Mouse (Mus musculus): ENCODE data around the gene Aqp11. TPM values are rescaled to one million over a fixed set of nuclear protein-coding genes. Genes with fewer than 3 reads are reported as not detected.

Gene Aqp11
- polyA plus RNA-seq, 2 experiments: 2.2 to 4.2 TPM

DNA sequence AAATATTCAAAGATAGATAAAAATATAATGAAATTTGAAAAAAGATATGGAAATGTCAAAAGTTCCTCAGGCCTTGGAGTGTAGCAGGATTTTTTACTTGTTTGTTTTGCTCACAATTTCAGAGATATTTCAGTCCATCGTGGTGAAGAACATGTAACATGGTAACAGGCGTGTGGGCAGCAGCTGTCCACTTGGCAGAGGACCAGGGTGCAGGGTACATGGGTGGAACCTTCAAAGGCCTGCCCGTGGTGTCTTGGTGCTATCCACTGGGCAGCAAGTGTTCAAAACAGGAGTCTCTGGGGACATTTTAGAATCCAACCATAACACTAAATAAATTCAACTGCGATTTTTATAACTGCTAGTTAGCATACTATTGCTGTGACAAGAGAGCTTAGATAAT lies 31.0 kb downstream of the Aqp11 start:
- Histone ChIP-seq H3K27ac (replicated peaks; ENCODE audit: low read depth, low read length) (no peak overlapping the region), H3K4me1 (ENCODE audit: control insufficient read depth, insufficient read depth, low read length) (no peaks in the 10 kb centered on the region), H3K9ac (ENCODE audit: low read depth, low read length, severe bottlenecking) (no peak overlapping the region), H3K4me2 (replicated peaks; ENCODE audit: low read depth, low read length, severe bottlenecking) (no peak overlapping the region), H3K27me3 (ENCODE audit: control insufficient read depth, insufficient read depth, low read length) (no peaks in the 10 kb centered on the region), H3K36me3 (ENCODE audit: control insufficient read depth, insufficient read depth, low read length) (peaks cover 10% of the 10 kb centered on the region), H3K4me3 (replicated peaks; ENCODE audit: low read length) (no peak overlapping the region), H3K9me3 (ENCODE audit: control insufficient read depth, low read length) (no peaks in the 10 kb centered on the region)
- no peak for TF ChIP-seq POLR2A (IDR thresholded peaks at IDR 0.05; ENCODE audit: borderline replicate concordance, extremely low read depth, insufficient read depth, insufficient read length)
- no peak for DNase-seq (ENCODE audit: low spot score)
- WGBS: 82% methylated on average over 4 of the region's 4 CpGs
- no peak for ATAC-seq (ENCODE audit: low FRiP score, low read depth)

DNA sequence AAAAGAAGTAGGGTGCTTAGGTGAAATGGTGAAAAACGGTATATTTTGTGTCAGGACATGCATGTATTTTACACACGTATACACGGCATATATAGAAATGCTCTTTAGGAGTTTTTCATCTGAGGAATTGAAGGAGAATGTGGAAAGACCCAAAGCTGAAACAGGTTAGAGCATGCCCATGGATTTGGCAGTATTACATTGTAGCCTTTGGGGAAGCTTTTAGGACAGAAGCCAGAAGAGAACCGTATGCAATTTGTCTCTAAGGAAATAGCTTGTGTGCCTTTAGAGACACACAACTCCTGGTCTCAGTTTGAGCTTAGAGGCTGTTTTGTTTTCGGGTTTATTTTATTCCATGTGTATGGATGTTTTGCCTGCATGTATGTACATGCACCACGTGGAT lies 37.0 kb downstream of the Aqp11 start:
- TF ChIP-seq POLR2A (IDR thresholded peaks at IDR 0.05; ENCODE audit: borderline replicate concordance, extremely low read depth, insufficient read depth, insufficient read length): no peak
- WGBS: 76% methylated on average over 6 of the region's 6 CpGs
- ATAC-seq (ENCODE audit: low FRiP score, low read depth): no peak
- Histone ChIP-seq H3K4me1 (ENCODE audit: control insufficient read depth, insufficient read depth, low read length) (peaks cover 6% of the 10 kb centered on the region), H3K27me3 (ENCODE audit: control insufficient read depth, insufficient read depth, low read length) (no peaks in the 10 kb centered on the region), H3K36me3 (ENCODE audit: control insufficient read depth, insufficient read depth, low read length) (peaks cover 9% of the 10 kb centered on the region; the same call in 1 of the 2 replicates), H3K4me2 (replicated peaks; ENCODE audit: low read depth, low read length, severe bottlenecking) (no peak overlapping the region), H3K9ac (ENCODE audit: low read depth, low read length, severe bottlenecking) (no peak overlapping the region), H3K9me3 (ENCODE audit: control insufficient read depth, low read length) (peaks cover 3% of the 10 kb centered on the region; the same call in 1 of the 2 replicates), H3K4me3 (replicated peaks; ENCODE audit: low read length) (no peak overlapping the region), H3K27ac (replicated peaks; ENCODE audit: low read depth, low read length) (no peak overlapping the region)
- peak; percentile 23 for DNase-seq (ENCODE audit: low spot score)

DNA sequence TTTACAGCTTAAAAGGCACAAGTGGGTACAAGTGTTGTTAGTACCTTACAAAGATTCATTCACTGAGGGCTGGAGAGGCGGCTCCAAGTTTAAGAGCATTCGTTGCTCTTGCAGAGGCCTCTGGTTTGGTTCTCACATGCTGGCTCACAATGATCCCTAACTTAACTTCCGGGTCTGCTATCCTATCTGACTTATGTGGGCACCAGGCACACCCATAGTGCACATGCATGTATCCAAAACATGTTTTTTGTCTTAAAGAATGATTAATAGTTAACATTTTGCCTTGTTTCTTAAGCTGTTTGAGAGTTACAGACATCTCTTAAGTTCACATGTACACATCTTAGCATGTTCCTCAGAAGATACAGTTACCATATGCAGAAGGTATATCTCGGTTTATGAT lies 37.9 kb downstream of the Aqp11 start:
- H3K9me3 ChIP-seq (ENCODE audit: control insufficient read depth, low read length): peaks cover 3% of the 10 kb centered on the region; the same call in 1 of the 2 replicates
- WGBS: 92% methylated on average over 4 of the region's 4 CpGs
- ATAC-seq (ENCODE audit: low FRiP score, low read depth): no peak
- H3K4me2 ChIP-seq (replicated peaks; ENCODE audit: low read depth, low read length, severe bottlenecking): no peak overlapping the region
- H3K36me3 ChIP-seq (ENCODE audit: control insufficient read depth, insufficient read depth, low read length): peaks cover 5% of the 10 kb centered on the region; the same call in 1 of the 2 replicates
- no peak overlapping the region for H3K9ac ChIP-seq (ENCODE audit: low read depth, low read length, severe bottlenecking)
- H3K27me3 ChIP-seq (ENCODE audit: control insufficient read depth, insufficient read depth, low read length): no peaks in the 10 kb centered on the region
- no peak for TF ChIP-seq POLR2A (IDR thresholded peaks at IDR 0.05; ENCODE audit: borderline replicate concordance, extremely low read depth, insufficient read depth, insufficient read length)
- DNase-seq (ENCODE audit: low spot score): no peak
- no peak overlapping the region for H3K4me3 ChIP-seq (replicated peaks; ENCODE audit: low read length)
- H3K27ac ChIP-seq (replicated peaks; ENCODE audit: low read depth, low read length): no peak overlapping the region
- peaks cover 9% of the 10 kb centered on the region for H3K4me1 ChIP-seq (ENCODE audit: control insufficient read depth, insufficient read depth, low read length)

DNA sequence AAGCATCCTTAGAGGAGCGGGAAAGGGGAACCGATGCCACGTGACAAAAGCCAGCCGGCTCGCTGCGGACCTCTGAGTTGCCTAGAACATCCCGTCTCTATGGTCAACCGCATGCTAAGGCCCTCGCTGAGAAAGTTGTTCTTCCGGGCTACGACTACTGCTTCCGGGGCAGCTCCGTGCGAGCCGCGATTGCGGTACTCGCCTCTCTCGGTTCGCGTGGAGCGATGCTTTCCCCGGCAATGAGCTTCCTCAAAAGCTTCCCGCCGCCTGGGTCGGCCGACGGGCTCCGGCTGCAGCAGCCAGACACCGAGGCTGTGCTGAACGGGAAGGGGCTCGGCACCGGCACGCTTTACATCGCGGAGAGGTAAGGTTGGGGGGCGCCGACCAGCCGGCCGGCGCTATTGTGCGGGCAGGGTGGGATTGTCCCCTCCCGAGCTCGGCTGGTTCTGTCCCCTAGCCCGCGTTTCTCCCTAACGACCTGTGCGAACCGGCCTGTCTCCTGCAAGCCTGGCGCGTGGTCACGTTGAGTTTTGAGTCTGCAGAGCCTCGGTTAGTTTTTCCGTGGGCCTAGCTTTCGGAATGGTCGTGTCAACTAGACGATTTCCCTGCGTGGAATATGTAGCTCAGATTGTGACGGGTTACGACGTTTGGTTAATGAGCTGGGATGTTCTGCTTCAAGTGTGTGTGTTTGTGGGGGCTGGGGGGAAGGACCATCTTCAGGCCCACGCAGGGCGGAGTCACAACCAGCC lies 41.4 kb downstream of the Aqp11 start, which contains the start of gene Clns1a:
Clns1a (plus strand) TSS at position 129 of the 749 bp plus-strand sequence.
- peak; percentile 64; the same call in 1 of the 2 replicates for TF ChIP-seq POLR2A (IDR thresholded peaks at IDR 0.05; ENCODE audit: borderline replicate concordance, extremely low read depth, insufficient read depth, insufficient read length)
- Histone ChIP-seq H3K27me3 (ENCODE audit: control insufficient read depth, insufficient read depth, low read length) (no peaks in the 10 kb centered on the region), H3K4me1 (ENCODE audit: control insufficient read depth, insufficient read depth, low read length) (peaks cover 9% of the 10 kb centered on the region), H3K9ac (ENCODE audit: low read depth, low read length, severe bottlenecking) (peak within 1 kb of the TSS; percentile 74), H3K4me3 (replicated peaks; ENCODE audit: low read length) (peak within 1 kb of the TSS; percentile 59), H3K27ac (replicated peaks; ENCODE audit: low read depth, low read length) (peak within 1 kb of the TSS; percentile 79), H3K4me2 (replicated peaks; ENCODE audit: low read depth, low read length, severe bottlenecking) (peak within 1 kb of the TSS; percentile 79), H3K36me3 (ENCODE audit: control insufficient read depth, insufficient read depth, low read length) (peaks cover 5% of the 10 kb centered on the region; the same call in 1 of the 2 replicates), H3K9me3 (ENCODE audit: control insufficient read depth, low read length) (peaks cover 3% of the 10 kb centered on the region; the same call in 1 of the 2 replicates)
- WGBS: under 1% methylated on average over 62 of the region's 63 CpGs
- peak; percentile 99 for ATAC-seq (ENCODE audit: low FRiP score, low read depth)
- DNase-seq (ENCODE audit: low spot score): peak; percentile 96

DNA sequence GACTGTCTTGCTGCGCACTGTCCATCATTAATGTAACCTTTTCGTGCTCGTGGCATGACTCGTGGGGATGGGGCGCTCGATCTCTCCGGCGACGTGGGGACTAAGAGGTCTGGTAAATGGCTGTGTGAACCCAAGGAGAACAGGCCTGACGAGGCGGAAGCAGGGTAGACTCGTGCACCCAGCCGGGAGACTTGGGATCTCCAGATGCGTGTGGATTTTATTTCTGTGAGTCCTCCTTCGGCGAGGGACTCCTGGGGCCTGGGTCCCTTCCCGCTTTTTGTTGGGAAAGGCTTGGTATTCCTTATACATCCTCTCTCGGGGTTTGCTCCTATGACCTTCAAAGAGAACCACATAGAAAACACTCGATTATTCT lies 42.0 kb downstream of the Aqp11 start:
- Histone ChIP-seq H3K4me1 (ENCODE audit: control insufficient read depth, insufficient read depth, low read length) (peaks cover 9% of the 10 kb centered on the region), H3K9me3 (ENCODE audit: control insufficient read depth, low read length) (peaks cover 3% of the 10 kb centered on the region; the same call in 1 of the 2 replicates), H3K36me3 (ENCODE audit: control insufficient read depth, insufficient read depth, low read length) (peaks cover 5% of the 10 kb centered on the region; the same call in 1 of the 2 replicates), H3K27ac (replicated peaks; ENCODE audit: low read depth, low read length) (peak overlapping the region; percentile 79), H3K4me2 (replicated peaks; ENCODE audit: low read depth, low read length, severe bottlenecking) (peak overlapping the region; percentile 79), H3K4me3 (replicated peaks; ENCODE audit: low read length) (peak overlapping the region; percentile 59), H3K9ac (ENCODE audit: low read depth, low read length, severe bottlenecking) (peak overlapping the region; percentile 74), H3K27me3 (ENCODE audit: control insufficient read depth, insufficient read depth, low read length) (no peaks in the 10 kb centered on the region)
- DNase-seq (ENCODE audit: low spot score) (no peak), ATAC-seq (ENCODE audit: low FRiP score, low read depth) (peak; percentile 62)
- no peak for TF ChIP-seq POLR2A (IDR thresholded peaks at IDR 0.05; ENCODE audit: borderline replicate concordance, extremely low read depth, insufficient read depth, insufficient read length)
- WGBS: 38% methylated on average over 19 of the region's 19 CpGs

Measured in limb, embryonic 14.5 days (tissue).